Mouse (Mus musculus) heart, postnatal 0 days (tissue): ENCODE results near the gene Vmn1r75.

Source experiments
- CTCF ChIP-seq: IDR thresholded peaks from 2 replicates; pipeline ENCODE4 v1.5.1; 2016; ENCODE audit warnings: antibody characterized with exemption, control low read depth, low read depth
- EP300 ChIP-seq: IDR thresholded peaks from 2 replicates; pipeline ENCODE4 v1.6.1; 2016; ENCODE audit warnings: antibody characterized with exemption, low read depth

GRCm38 (mm10) chr7:11833680-11834079 is 40.8 kb upstream of the Vmn1r75 start, which contains the start of gene Vmn1r74:
- no peak for TF ChIP-seq CTCF
- TF ChIP-seq EP300, result no peak
